Mouse (Mus musculus) spleen, adult 2 months (tissue): ENCODE data around the gene Nrip2.

Experiments
- CTCF ChIP-seq: fragments of 200-500 bp; IDR thresholded peaks from 2 replicates; pipeline ENCODE4 v1.5.1; 2011; ENCODE audit warnings: mild to moderate bottlenecking, inconsistent platforms; ENCODE audit not compliant: insufficient read depth, insufficient read length, insufficient replicate concordance; ENCODE audit errors: extremely low read depth
- POLR2A ChIP-seq: fragments of 200-500 bp; IDR thresholded peaks from 2 replicates; pipeline ENCODE4 v1.6.1; 2011; ENCODE audit warnings: low read depth, low read length, inconsistent platforms

DNA sequence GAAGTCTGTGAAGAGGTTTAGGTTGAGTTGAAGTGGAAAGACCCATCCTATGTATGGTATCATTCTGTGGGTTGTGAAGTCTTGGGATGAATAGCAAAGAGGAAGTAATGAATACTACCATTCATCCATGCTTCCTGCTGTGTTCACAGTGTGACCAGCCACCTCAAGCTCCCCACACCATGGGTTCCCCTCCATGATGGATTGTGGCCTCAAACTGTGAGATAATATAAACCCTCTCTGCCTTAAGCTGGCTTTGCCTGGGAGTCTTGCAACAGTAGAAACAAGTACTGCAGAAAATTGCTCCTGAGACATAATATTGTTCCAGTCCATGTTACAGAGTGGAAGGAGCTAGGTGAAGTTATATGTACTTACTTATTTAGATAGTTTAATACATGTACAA lies 62.5 kb downstream of the Nrip2 start:
- TF ChIP-seq CTCF, result no peak
- TF ChIP-seq POLR2A, result no peak
